Mouse (Mus musculus) ES-Bruce4 (cell line): ENCODE data around the gene Ddx19b.
"Not testable (repeated sequence)": the region's sequence is repeated elsewhere in the genome, so short reads cannot be mapped to it uniquely, and the experiment has no call there.

Source experiments
- CTCF ChIP-seq: IDR thresholded peaks from one replicate; pipeline ENCODE4 v1.8.1; 2011; ENCODE audit warnings: low read depth, low read length
- EP300 ChIP-seq: IDR thresholded peaks from 2 replicates; pipeline ENCODE4 v1.6.1; 2011; ENCODE audit warnings: low read depth, low read length; ENCODE audit not compliant: insufficient read depth
- POLR2A ChIP-seq: IDR thresholded peaks from one replicate; pipeline ENCODE4 v1.8.1; 2011; ENCODE audit warnings: low read length; ENCODE audit not compliant: insufficient read depth

GRCm38 (mm10) chr8:110958553-110958952 is 73.0 kb downstream of the Ddx19b start:
- TF ChIP-seq POLR2A, CTCF, EP300: not testable (repeated sequence)
